Mouse (Mus musculus): Measurements from ENCODE around the gene Tmprss11g.

The Tmprss11g gene

GRCm38 (mm10) chr5:86518500-86518899 lies at the start of gene Tmprss11g:
Gene Tmprss11g (minus strand): TSS chr5:86518600.
- no peak for DNase-seq (ENCODE audit: low spot score in 2 of 2)

- DNase-seq (ENCODE audit: low spot score in 2 of 2) = no peak
Observed at GRCm38 (mm10) chr5:86546693-86547092, 28.3 kb upstream of the Tmprss11g start.

DNA sequence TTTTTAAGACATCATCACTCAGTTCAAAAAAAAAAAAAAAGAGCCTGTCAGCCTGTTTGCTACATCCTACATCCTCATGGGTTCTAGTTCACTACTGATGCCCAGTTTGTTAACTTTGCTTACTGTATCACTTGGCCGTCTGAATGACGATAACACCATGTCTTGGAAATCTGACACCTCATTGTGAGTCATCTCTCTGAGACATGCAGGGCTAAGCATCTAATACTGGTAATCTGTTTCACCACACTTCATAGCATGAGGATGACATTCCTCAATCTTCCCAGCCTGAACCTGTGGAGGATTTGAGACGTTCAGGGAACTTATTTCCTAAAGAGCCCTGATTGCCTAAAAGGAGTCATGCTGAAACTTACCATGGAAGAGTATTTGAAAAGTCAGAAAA lies 22.2 kb upstream of the Tmprss11g start:
- no peak for DNase-seq (ENCODE audit: low spot score in 2 of 2)

- no peak for DNase-seq (ENCODE audit: low spot score in 2 of 2)
Observed at GRCm38 (mm10) chr5:86528725-86529124, 10.3 kb upstream of the Tmprss11g start.

- no peak for DNase-seq (ENCODE audit: low spot score in 2 of 2)
Observed at GRCm38 (mm10) chr5:86511538-86511937, 6.9 kb downstream of the Tmprss11g start.

- DNase-seq (ENCODE audit: low spot score in 2 of 2) = no peak
Observed at GRCm38 (mm10) chr5:86493453-86493852, 24.9 kb downstream of the Tmprss11g start.

- no peak for DNase-seq (ENCODE audit: low spot score in 2 of 2)
Observed at GRCm38 (mm10) chr5:86482562-86482961, 35.8 kb downstream of the Tmprss11g start.

GRCm38 (mm10) chr5:86482031-86482430 lies 36.4 kb downstream of the Tmprss11g start:
- no peak for DNase-seq (ENCODE audit: low spot score in 2 of 2)

DNA sequence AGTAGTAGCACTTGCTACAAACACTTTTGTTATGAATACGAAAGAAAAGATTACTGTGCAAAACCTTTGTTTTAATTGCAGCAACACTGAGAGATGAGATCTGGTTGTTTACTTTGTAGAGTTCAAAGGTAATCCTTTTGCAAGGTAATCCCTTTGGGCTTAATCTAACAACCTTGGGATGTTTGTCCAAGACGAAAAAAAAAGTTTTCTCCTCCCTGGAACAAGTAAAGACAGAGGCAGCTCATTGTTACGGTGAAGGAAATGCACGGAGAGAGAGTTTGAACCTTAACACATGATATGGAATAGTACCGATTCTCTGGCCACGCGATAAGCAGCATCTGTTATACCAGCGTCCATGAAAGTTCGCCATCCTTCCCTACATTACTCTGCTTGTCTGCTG lies 44.5 kb downstream of the Tmprss11g start:
- DNase-seq (ENCODE audit: low spot score in 2 of 2) = no peak

DNA sequence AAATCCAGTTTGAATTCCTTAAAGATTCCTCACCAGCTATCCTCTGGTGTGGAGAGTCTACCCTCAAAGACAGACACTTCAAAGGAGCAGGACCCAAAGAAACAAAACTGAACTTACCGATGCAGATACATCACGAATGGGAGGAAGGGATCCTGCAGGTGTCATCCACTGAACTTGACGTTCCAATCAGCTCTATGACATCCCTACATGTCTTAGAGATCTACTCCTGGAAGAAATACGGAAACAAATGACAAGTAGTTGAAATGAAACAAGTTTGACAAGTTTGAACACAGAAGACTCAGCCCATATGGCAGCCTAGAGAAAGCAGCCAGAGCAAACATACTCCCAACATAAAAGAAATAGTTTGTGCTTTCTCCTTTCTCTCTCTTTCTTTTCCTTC lies 49.5 kb downstream of the Tmprss11g start, which contains the start of gene Tmprss11a:
TSS of gene Tmprss11a (minus strand) at position 101 of the 400 bp plus-strand sequence.
- DNase-seq (ENCODE audit: low spot score in 2 of 2) = no peak

DNA sequence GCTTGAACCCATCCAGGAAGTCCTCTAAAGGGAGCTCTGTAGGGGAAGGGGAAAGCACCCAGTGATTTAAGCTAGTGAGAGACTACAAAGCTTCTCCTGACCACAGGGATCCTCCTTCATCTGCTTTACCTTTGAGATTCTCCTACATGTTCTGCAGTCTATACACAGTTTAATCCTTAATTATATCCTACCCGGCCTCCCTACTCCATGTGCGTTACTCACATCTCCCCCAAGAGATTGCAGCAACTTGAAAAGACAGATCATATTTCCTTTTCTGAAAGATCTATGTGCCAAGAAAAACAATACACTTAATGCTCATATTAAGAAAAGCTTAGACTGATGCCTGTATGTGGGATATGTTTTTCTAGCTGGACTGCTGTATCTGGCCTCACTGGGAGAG lies 79.1 kb downstream of the Tmprss11g start:
- DNase-seq (ENCODE audit: low spot score in 2 of 2) = no peak

DNA sequence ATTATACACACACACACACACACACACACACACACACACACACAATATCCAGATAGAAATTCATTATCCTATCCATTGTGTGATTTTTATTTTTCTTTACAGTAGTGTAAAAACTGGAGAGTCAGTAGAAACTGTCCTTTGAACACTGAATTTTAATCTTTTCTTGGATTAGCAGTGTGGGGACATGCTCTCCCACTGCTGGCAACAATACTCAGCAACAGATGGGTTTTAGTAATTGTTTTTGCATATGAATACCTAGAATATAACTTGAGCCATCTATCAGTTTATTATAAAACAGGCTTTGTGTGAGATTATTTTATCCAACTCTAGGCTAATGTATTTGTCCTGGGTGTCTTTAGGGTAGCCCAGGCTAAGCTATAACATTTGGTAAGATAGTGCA lies 79.9 kb downstream of the Tmprss11g start:
- DNase-seq (ENCODE audit: low spot score in 2 of 2) = no peak
